Mouse (Mus musculus) liver, embryonic 14.5 days (tissue): ENCODE data around the gene Plxna3. TPM values are rescaled to one million over a fixed set of nuclear protein-coding genes. Genes with fewer than 3 reads are reported as not detected.

Experiments
- ATAC-seq: fragments of 200-750 bp; cut with Nextera tagmentation; 2 replicates; pipeline ENCODE4 v1.8.0; 2017; ENCODE audit warnings: moderate number of reproducible peaks, mild to moderate bottlenecking, moderate library complexity; ENCODE audit not compliant: insufficient read depth
- DNase-seq, 3 experiments: peaks; one replicate each; pipeline ENCODE4 v3.0.0-alpha.2; 2012 to 2013; ENCODE audit warnings: low read depth in 3 of 3, low spot score in 3 of 3
- H3K27ac ChIP-seq: fragments of 300-500 bp; sonication (generic); 2 replicates; pipeline ENCODE4 v1.5.1; 2014; ENCODE audit warnings: moderate library complexity, mild to moderate bottlenecking, control low read depth, inconsistent platforms
- H3K27me3 ChIP-seq: fragments of 300-500 bp; sonication (generic); 2 replicates; pipeline ENCODE4 v1.6.1; 2014; ENCODE audit warnings: mild to moderate bottlenecking, low read length, moderate library complexity; ENCODE audit not compliant: control insufficient read depth, insufficient read depth
- H3K36me3 ChIP-seq: fragments of 300-500 bp; sonication (generic); replicated peaks from 2 replicates; pipeline ENCODE4 v1.6.1; 2014; ENCODE audit warnings: low read depth; ENCODE audit not compliant: control insufficient read depth, insufficient read depth
- H3K4me1 ChIP-seq, 2 experiments: fragments of 200-500 bp in 1 of 2; fragments of 300-500 bp in 1 of 2; sonication (generic) in 1 of 2; replicated peaks; 2 replicates each; pipeline ENCODE4 v1.6.1; 2012 to 2014; ENCODE audit warnings: antibody characterized with exemption in 1 of 2, inconsistent platforms in 1 of 2, low read length in 1 of 2; ENCODE audit not compliant: control insufficient read depth in 2 of 2, insufficient read depth in 2 of 2
- H3K4me2 ChIP-seq: fragments of 300-500 bp; sonication (generic); 2 replicates; pipeline ENCODE4 v1.6.1; 2014; ENCODE audit warnings: low read depth, mild to moderate bottlenecking, control low read depth, moderate library complexity
- H3K4me3 ChIP-seq, 2 experiments: fragments of 200-500 bp in 1 of 2; fragments of 300-500 bp in 1 of 2; sonication (generic) in 1 of 2; 2 replicates each; pipeline ENCODE4 v1.5.1; 2012 to 2014; ENCODE audit warnings: low read depth in 2 of 2, low read length in 2 of 2, mild to moderate bottlenecking in 2 of 2, control low read depth in 1 of 2, inconsistent platforms in 1 of 2, moderate library complexity in 1 of 2; ENCODE audit not compliant: insufficient read depth in 1 of 2
- H3K9ac ChIP-seq: fragments of 300-500 bp; sonication (generic); replicated peaks from 2 replicates; pipeline ENCODE4 v1.6.1; 2014; ENCODE audit warnings: mild to moderate bottlenecking, control low read depth, moderate library complexity
- H3K9me3 ChIP-seq: fragments of 300-500 bp; sonication (generic); 2 replicates; pipeline ENCODE4 v1.6.1; 2016; ENCODE audit warnings: low read length, mixed read lengths; ENCODE audit not compliant: control insufficient read depth
- CTCF ChIP-seq: IDR thresholded peaks from 2 replicates; pipeline ENCODE4 v1.5.1; 2016; ENCODE audit warnings: antibody characterized with exemption, low read depth, control low read depth
- EP300 ChIP-seq: IDR thresholded peaks from 2 replicates; pipeline ENCODE4 v1.6.1; 2016; ENCODE audit warnings: antibody characterized with exemption, low read depth
- WGBS: fragments of 180-500 bp; shearing (Covaris S2); extraction: QIAGEN DNeasy Blood & Tissue Kit; methylation state at CpG from one replicate; pipeline ENCODE4 v1.1.7; 2014; ENCODE audit not compliant: insufficient replicate concordance; 5-methylcytosine and 5-hydroxymethylcytosine counted together
- microRNA-seq: library from miRNA; unstranded; fragments of <30 nt; microRNA quantifications from one replicate; pipeline ENCODE4, GENCODE M21; 2016
- polyA plus RNA-seq, 2 experiments: library from polyadenylated mRNA; depleted of rRNA in 1 of 2; stranded (reverse) in 1 of 2; unstranded in 1 of 2; fragments of >200 nt; fragmentation: Nextera tagmentation in 1 of 2; extraction: Ambion mirVana in 1 of 2; gene quantifications; 2 replicates each; pipeline versions ENCODE4 v1.2.1 to v1.2.3; 2012 to 2014

Plxna3 gene
- polyA plus RNA-seq, 2 experiments = 0.51 to 2.9 TPM

DNA sequence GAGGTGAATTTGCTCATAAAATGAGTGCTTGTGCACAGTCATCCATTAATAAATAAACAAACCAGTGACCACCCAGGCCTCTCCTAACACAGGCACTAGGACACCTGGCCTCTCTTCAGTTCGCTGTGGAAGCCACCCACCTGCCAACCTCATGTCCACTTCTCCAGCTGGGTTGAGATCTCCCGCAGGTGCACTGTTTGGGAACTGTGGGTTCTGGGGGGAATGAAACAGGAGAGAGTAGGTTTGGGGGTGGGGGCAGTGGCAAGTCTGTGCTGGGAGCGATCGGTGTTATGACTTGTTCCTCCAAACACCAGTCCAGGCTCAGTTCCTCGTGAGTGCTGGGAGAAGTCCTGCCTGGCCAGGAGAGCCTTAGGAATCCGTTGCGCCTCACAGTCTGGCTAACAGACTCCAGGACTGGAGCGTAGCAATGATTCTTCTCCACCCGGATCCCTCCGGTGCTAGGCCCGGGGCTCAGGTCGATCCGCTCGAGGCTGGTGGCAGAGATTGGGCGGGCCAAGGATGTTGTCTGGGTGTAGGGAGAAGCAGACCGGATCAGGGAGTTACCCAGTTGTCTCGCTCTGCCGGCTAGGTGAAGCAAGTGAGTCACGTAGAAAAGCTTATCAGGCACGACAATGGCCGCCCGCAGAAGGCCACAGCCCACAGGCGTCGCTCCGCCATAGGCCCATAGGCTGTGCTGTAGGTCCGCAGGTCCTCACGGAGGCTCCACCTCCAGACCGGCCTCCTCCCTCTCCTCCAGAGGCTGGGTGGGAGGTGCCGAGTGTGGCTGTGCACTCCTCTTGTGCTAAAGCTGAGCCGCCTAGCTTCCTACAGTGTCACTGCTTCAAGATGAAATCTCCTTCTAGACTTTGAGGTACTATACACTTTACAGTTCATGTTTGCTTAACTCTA is 63.9 kb downstream of the Plxna3 start, which contains the start of the genes Fam3a and Ikbkg:
Gene Fam3a (minus strand): TSS at position 738 of the 909 bp plus-strand sequence.
Gene Ikbkg (plus strand): TSS at position 756 of the 909 bp plus-strand sequence.
- peaks cover 7 to 15% of the 10 kb centered on the region in 2 experiments; a peak in 3 of 4 replicates for H3K4me1 ChIP-seq
- H3K4me2 ChIP-seq = peak within 1 kb of the TSS; percentile 65
- TF ChIP-seq EP300 (peak; percentile 49), CTCF (peak; percentile 87)
- ATAC-seq = peak; percentile 100
- H3K27me3 ChIP-seq = no peaks in the 10 kb centered on the region
- peak within 1 kb of the TSS; percentile 79 for H3K9ac ChIP-seq
- H3K36me3 ChIP-seq = no peaks in the 10 kb centered on the region
- peak within 1 kb of the TSS; percentile 83 for H3K27ac ChIP-seq
- peak; percentile 81 to 86 (median 82) for DNase-seq
- WGBS = 15% methylated on average over 30 of the region's 30 CpGs
- peak within 1 kb of the TSS; percentile 58 to 74 for H3K4me3 ChIP-seq
- H3K9me3 ChIP-seq = no peaks in the 10 kb centered on the region

Small RNA genes within 50 kb of the gene (microRNA-seq; reads per million reads assigned to microRNA genes)
- 1.3 reads per million for gene Mir7092

Other genes starting within 250 kb of the Plxna3 start
- not detected in 2 replicates for gene Opn1mw, start 201.6 kb upstream of the Plxna3 start, polyA plus RNA-seq (2012; rRNA removed)
- gene Opn1mw, start 201.6 kb upstream of the Plxna3 start, polyA plus RNA-seq (2014; fragmentation: Nextera tagmentation; extraction: Ambion mirVana) = not detected in 2 replicates
- gene Mecp2, start 193.7 kb upstream of the Plxna3 start, polyA plus RNA-seq (2012; rRNA removed) = 2.2 and 3.2 TPM in 2 replicates
- gene Mecp2, start 193.7 kb upstream of the Plxna3 start, polyA plus RNA-seq (2014; fragmentation: Nextera tagmentation; extraction: Ambion mirVana) = 4.4 and 6.0 TPM in 2 replicates
- gene Tex28, start 161.2 kb upstream of the Plxna3 start, polyA plus RNA-seq (2012; rRNA removed) = not detected in 2 replicates
- gene Tex28, start 161.2 kb upstream of the Plxna3 start, polyA plus RNA-seq (2014; fragmentation: Nextera tagmentation; extraction: Ambion mirVana) = not detected in 2 replicates
- not detected in 2 replicates for gene Tktl1, start 151.8 kb upstream of the Plxna3 start, polyA plus RNA-seq (2012; rRNA removed)
- gene Tktl1, start 151.8 kb upstream of the Plxna3 start, polyA plus RNA-seq (2014; fragmentation: Nextera tagmentation; extraction: Ambion mirVana) = not detected in 2 replicates
- gene Flna, start 79.2 kb upstream of the Plxna3 start, polyA plus RNA-seq (2012; rRNA removed) = 56.3 and 69.6 TPM in 2 replicates
- gene Flna, start 79.2 kb upstream of the Plxna3 start, polyA plus RNA-seq (2014; fragmentation: Nextera tagmentation; extraction: Ambion mirVana) = 36.6 and 39.2 TPM in 2 replicates
- 27.3 and 43.6 TPM in 2 replicates for gene Emd, start 74.4 kb upstream of the Plxna3 start, polyA plus RNA-seq (2012; rRNA removed)
- 9.4 and 11.1 TPM in 2 replicates for gene Emd, start 74.4 kb upstream of the Plxna3 start, polyA plus RNA-seq (2014; fragmentation: Nextera tagmentation; extraction: Ambion mirVana)
- 942 and 1,216 TPM in 2 replicates for gene Rpl10, start 58.3 kb upstream of the Plxna3 start, polyA plus RNA-seq (2012; rRNA removed)
- gene Rpl10, start 58.3 kb upstream of the Plxna3 start, polyA plus RNA-seq (2014; fragmentation: Nextera tagmentation; extraction: Ambion mirVana) = 522 and 532 TPM in 2 replicates
- 16.1 and 18.7 TPM in 2 replicates for gene Taz, start 47.2 kb upstream of the Plxna3 start, polyA plus RNA-seq (2012; rRNA removed)
- 18.7 and 21.6 TPM in 2 replicates for gene Taz, start 47.2 kb upstream of the Plxna3 start, polyA plus RNA-seq (2014; fragmentation: Nextera tagmentation; extraction: Ambion mirVana)
- gene Dnase1l1, start 46.7 kb upstream of the Plxna3 start, polyA plus RNA-seq (2012; rRNA removed) = 19.5 and 22.6 TPM in 2 replicates
- 20.9 and 23.8 TPM in 2 replicates for gene Dnase1l1, start 46.7 kb upstream of the Plxna3 start, polyA plus RNA-seq (2014; fragmentation: Nextera tagmentation; extraction: Ambion mirVana)
- gene Atp6ap1, start 32.0 kb upstream of the Plxna3 start, polyA plus RNA-seq (2012; rRNA removed) = 64.7 and 69.6 TPM in 2 replicates
- 54.1 and 60.6 TPM in 2 replicates for gene Atp6ap1, start 32.0 kb upstream of the Plxna3 start, polyA plus RNA-seq (2014; fragmentation: Nextera tagmentation; extraction: Ambion mirVana)
- gene Gdi1, start 24.1 kb upstream of the Plxna3 start, polyA plus RNA-seq (2012; rRNA removed) = 95.0 and 105 TPM in 2 replicates
- 31.9 and 35.5 TPM in 2 replicates for gene Gdi1, start 24.1 kb upstream of the Plxna3 start, polyA plus RNA-seq (2014; fragmentation: Nextera tagmentation; extraction: Ambion mirVana)
- gene Fam50a, start 16.0 kb upstream of the Plxna3 start, polyA plus RNA-seq (2012; rRNA removed) = 8.2 and 21.3 TPM in 2 replicates
- 20.7 and 26.4 TPM in 2 replicates for gene Fam50a, start 16.0 kb upstream of the Plxna3 start, polyA plus RNA-seq (2014; fragmentation: Nextera tagmentation; extraction: Ambion mirVana)
- 51.9 and 55.2 TPM in 2 replicates for gene Lage3, start 24.6 kb downstream of the Plxna3 start, polyA plus RNA-seq (2012; rRNA removed)
- gene Lage3, start 24.6 kb downstream of the Plxna3 start, polyA plus RNA-seq (2014; fragmentation: Nextera tagmentation; extraction: Ambion mirVana) = 56.1 and 57.5 TPM in 2 replicates
- gene Ubl4a, start 44.2 kb downstream of the Plxna3 start, polyA plus RNA-seq (2012; rRNA removed) = 19.2 and 19.7 TPM in 2 replicates
- gene Ubl4a, start 44.2 kb downstream of the Plxna3 start, polyA plus RNA-seq (2014; fragmentation: Nextera tagmentation; extraction: Ambion mirVana) = 45.5 and 49.1 TPM in 2 replicates
- gene Slc10a3, start 44.3 kb downstream of the Plxna3 start, polyA plus RNA-seq (2012; rRNA removed) = 4.5 and 5.1 TPM in 2 replicates
- 6.5 and 6.9 TPM in 2 replicates for gene Slc10a3, start 44.3 kb downstream of the Plxna3 start, polyA plus RNA-seq (2014; fragmentation: Nextera tagmentation; extraction: Ambion mirVana)
- gene Fam3a, start 64.2 kb downstream of the Plxna3 start, polyA plus RNA-seq (2012; rRNA removed) = 7.5 and 7.8 TPM in 2 replicates
- 7.1 and 7.5 TPM in 2 replicates for gene Fam3a, start 64.2 kb downstream of the Plxna3 start, polyA plus RNA-seq (2014; fragmentation: Nextera tagmentation; extraction: Ambion mirVana)
- gene Ikbkg, start 64.2 kb downstream of the Plxna3 start, polyA plus RNA-seq (2012; rRNA removed) = 6.9 and 13.2 TPM in 2 replicates
- 18.5 and 23.0 TPM in 2 replicates for gene Ikbkg, start 64.2 kb downstream of the Plxna3 start, polyA plus RNA-seq (2014; fragmentation: Nextera tagmentation; extraction: Ambion mirVana)
- gene G6pdx, start 100.1 kb downstream of the Plxna3 start, polyA plus RNA-seq (2012; rRNA removed) = 26.3 and 28.7 TPM in 2 replicates
- 44.7 and 49.5 TPM in 2 replicates for gene G6pdx, start 100.1 kb downstream of the Plxna3 start, polyA plus RNA-seq (2014; fragmentation: Nextera tagmentation; extraction: Ambion mirVana)
- not detected in 2 replicates for gene Gm6880, start 152.3 kb downstream of the Plxna3 start, polyA plus RNA-seq (2012; rRNA removed)
- not detected in 2 replicates for gene Gm6880, start 152.3 kb downstream of the Plxna3 start, polyA plus RNA-seq (2014; fragmentation: Nextera tagmentation; extraction: Ambion mirVana)
- not detected in 2 replicates for gene Olfr1326-ps1, start 245.8 kb downstream of the Plxna3 start, polyA plus RNA-seq (2012; rRNA removed)
- gene Olfr1326-ps1, start 245.8 kb downstream of the Plxna3 start, polyA plus RNA-seq (2014; fragmentation: Nextera tagmentation; extraction: Ambion mirVana) = not detected in 2 replicates